Mouse (Mus musculus): ENCODE measurements around the gene Olfr1316. TPM values are rescaled to one million over a fixed set of nuclear protein-coding genes. Genes with fewer than 3 reads are reported as not detected.

Olfr1316 gene
- polyA plus RNA-seq (2012; rRNA removed), result not detected in 2 replicates

DNA sequence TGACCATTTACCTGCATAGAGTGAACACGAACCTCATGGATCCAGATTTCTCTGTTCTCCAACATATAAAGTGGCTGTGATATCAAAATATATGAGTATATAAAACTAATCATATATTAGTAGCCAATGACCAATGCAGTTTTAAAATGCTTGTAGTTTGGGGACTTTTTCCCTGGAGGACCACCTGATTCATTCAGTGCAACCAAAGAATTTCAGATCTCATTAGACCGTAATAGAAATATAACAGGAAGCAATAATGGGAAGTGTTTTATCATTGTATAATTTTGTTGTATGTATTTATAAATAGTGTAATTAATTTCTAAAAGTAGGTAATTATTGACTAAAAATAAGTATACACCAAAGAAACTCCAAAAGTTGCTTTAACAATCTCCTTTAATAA, at the start of gene Olfr1316:
Olfr1316 (minus strand) TSS at position 101 of the 400 bp plus-strand sequence.
- no peak for DNase-seq (ENCODE audit: low read depth)

DNA sequence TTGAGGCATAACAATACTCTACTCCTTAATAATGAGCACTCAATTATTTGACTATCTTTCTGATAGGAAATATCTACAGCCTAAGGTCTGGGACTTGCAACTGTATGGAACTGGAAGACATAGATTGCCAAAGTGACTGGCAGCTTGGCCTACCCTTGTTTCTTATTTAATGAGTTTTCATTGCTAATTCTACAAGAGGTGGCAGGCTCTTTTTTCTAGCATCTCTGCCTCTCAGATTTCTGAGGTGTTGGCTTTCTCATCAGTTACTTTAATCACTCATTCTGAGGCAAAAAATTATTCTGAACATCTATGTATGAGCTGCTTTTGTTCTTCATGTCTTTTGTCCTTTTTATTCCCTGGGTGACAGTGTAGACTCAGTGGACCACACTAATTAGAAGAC, 19.1 kb upstream of the Olfr1316 start, which contains the start of gene Olfr1318:
Olfr1318 (plus strand) TSS at position 301 of the 400 bp plus-strand sequence.
- DNase-seq (ENCODE audit: low read depth), result no peak

DNA sequence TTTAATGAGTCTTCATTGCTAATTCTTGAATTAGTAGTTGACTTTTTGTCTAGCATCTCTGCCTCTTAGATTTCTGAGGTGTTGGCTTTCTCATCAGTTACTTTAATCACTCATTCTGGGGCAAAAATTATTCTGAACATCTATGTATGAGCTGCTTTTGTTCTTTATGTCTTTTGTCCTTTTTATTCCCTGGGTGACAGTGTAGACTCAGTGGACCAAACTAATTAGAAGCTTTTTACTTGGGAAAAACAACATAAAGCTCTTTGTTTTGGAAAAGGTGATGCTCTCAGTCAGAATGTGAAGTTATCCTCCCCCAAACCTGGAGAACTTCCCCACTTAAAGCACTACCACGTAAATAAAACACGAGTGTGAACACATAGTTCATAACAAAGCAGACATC, 5.3 kb upstream of the Olfr1316 start, which contains the start of gene Olfr1317:
Olfr1317 (plus strand) TSS at position 301 of the 400 bp plus-strand sequence.
- DNase-seq (ENCODE audit: low read depth), result no peak

DNA sequence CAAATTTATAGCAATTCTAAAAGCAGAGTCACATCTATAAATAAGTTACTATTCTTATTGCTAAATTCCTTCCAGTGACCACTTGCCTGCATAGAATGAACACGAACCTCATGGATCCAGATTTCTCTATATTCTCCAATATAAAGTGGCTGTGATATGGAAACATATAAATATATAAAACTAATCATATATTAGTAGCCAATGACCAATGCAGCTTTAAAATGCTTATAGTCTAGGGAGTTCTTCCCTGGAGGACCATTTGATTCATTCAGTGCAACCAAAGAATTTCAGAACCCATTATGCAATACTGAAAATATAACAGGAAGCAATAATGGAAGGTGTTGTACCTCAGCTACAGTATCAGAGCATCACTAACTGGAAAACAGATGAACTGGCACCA, 19.4 kb downstream of the Olfr1316 start, which contains the start of gene Olfr1315-ps1:
Olfr1315-ps1 (minus strand) TSS at position 101 of the 400 bp plus-strand sequence.
- no peak for DNase-seq (ENCODE audit: low read depth)

DNA sequence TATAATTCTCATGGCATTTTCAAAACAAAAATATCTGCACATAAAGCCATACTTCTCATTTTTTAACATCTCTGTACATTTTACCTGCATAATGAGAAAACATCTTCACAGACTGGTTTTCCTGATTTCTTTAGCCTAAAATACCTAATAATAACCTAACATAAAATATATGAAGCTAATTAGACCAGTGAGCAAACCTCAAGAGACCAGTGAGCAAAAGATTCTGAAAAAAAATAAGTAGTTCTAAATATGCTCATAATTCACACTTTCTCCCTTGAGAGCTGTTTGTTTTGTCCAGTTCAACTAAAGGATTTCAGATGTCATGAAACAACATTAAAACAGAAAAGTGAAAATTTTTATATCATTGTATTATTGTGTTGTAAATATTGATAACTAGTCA, 38.1 kb downstream of the Olfr1316 start, which contains the start of gene Olfr1314:
Olfr1314 (minus strand) TSS at position 101 of the 400 bp plus-strand sequence.
- DNase-seq (ENCODE audit: low read depth), result no peak

DNA sequence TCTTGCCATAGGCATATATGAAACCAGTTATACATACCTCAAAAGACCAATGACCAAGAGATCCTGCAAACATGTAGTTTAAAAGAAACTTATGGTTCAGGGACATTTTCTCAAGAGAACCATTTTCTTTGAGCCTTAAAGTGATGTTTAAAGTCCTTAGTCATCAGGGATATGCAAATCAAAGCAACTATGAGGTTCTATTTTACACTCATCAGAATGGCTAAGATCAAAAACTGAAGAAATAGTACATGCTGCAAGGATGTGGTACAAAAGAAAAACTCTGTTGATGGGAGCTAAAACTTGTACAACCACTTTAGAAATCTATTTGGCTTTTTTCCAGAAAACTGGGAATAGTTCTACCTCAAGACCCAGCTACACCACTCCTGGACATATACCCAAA, 57.0 kb downstream of the Olfr1316 start, which contains the start of gene Olfr1313:
Olfr1313 (minus strand) TSS at position 101 of the 400 bp plus-strand sequence.
- no peak for DNase-seq (ENCODE audit: low read depth)

Other genes with a start within 250 kb of the Olfr1316 start
- gene Olfr1306, start 218.7 kb downstream of the Olfr1316 start, polyA plus RNA-seq (2012; rRNA removed), result not detected in 2 replicates
- not detected in 2 replicates for gene Olfr1307, start 185.5 kb downstream of the Olfr1316 start, polyA plus RNA-seq (2012; rRNA removed)
- not detected in 2 replicates for gene Olfr1308, start 170.0 kb downstream of the Olfr1316 start, polyA plus RNA-seq (2012; rRNA removed)
- gene Olfr1309, start 144.7 kb downstream of the Olfr1316 start, polyA plus RNA-seq (2012; rRNA removed), result not detected in 2 replicates
- not detected in 2 replicates for gene Olfr1310, start 122.3 kb downstream of the Olfr1316 start, polyA plus RNA-seq (2012; rRNA removed)
- not detected in 2 replicates for gene Olfr1311, start 110.6 kb downstream of the Olfr1316 start, polyA plus RNA-seq (2012; rRNA removed)
- gene Olfr1312, start 84.7 kb downstream of the Olfr1316 start, polyA plus RNA-seq (2012; rRNA removed), result not detected in 2 replicates
- not detected in 2 replicates for gene Olfr1313, start 57.1 kb downstream of the Olfr1316 start, polyA plus RNA-seq (2012; rRNA removed)
- gene Olfr1314, start 38.2 kb downstream of the Olfr1316 start, polyA plus RNA-seq (2012; rRNA removed), result not detected in 2 replicates
- gene Olfr1315-ps1, start 19.5 kb downstream of the Olfr1316 start, polyA plus RNA-seq (2012; rRNA removed), result not detected in 2 replicates
- gene Olfr1317, start 5.4 kb upstream of the Olfr1316 start, polyA plus RNA-seq (2012; rRNA removed), result not detected in 2 replicates
- not detected in 2 replicates for gene Olfr1318, start 19.2 kb upstream of the Olfr1316 start, polyA plus RNA-seq (2012; rRNA removed)
- 9.8 and 13.7 TPM in 2 replicates for gene Lpcat4, start 104.5 kb upstream of the Olfr1316 start, polyA plus RNA-seq (2012; rRNA removed)
- 0.03 TPM in 1 of 2 replicates, not detected in the other for gene Nutm1, start 124.3 kb upstream of the Olfr1316 start, polyA plus RNA-seq (2012; rRNA removed)
- 115 and 152 TPM in 2 replicates for gene Nop10, start 126.9 kb upstream of the Olfr1316 start, polyA plus RNA-seq (2012; rRNA removed)
- 23.4 and 25.2 TPM in 2 replicates for gene Slc12a6, start 130.8 kb upstream of the Olfr1316 start, polyA plus RNA-seq (2012; rRNA removed)
- not detected in 2 replicates for gene Gm21985, start 131.3 kb upstream of the Olfr1316 start, polyA plus RNA-seq (2012; rRNA removed)
- gene Emc4, start 233.1 kb upstream of the Olfr1316 start, polyA plus RNA-seq (2012; rRNA removed), result 133 and 158 TPM in 2 replicates
- 3.8 and 3.9 TPM in 2 replicates for gene Katnbl1, start 244.2 kb upstream of the Olfr1316 start, polyA plus RNA-seq (2012; rRNA removed)